Mouse (Mus musculus) left cerebral cortex, postnatal 10 days (tissue): ENCODE data around the gene Lsm3. TPM values are rescaled to one million over a fixed set of nuclear protein-coding genes. Genes with fewer than 3 reads are reported as not detected.

Experiments used
- DNase-seq, 2 experiments: peaks; one replicate each; pipeline ENCODE4 v3.0.0; 2021 to 2022; ENCODE audit warnings: low spot score in 2 of 2, mixed read lengths in 1 of 2; ENCODE audit errors: extremely low spot score in 1 of 2
- intact Hi-C: fragments of 180-260 bp; cut with DNase I; formaldehyde crosslinking; loops from one replicate; pipeline ENCODE4 v1.15.1; 2025
- total RNA-seq, 2 experiments: library from RNA; stranded (reverse); gene quantifications; 2 replicates each; pipeline ENCODE4 v1.2.3; 2021

Lsm3 gene
- total RNA-seq, 2 experiments from 2014 or later: 44.2 to 49.7 TPM

DNA sequence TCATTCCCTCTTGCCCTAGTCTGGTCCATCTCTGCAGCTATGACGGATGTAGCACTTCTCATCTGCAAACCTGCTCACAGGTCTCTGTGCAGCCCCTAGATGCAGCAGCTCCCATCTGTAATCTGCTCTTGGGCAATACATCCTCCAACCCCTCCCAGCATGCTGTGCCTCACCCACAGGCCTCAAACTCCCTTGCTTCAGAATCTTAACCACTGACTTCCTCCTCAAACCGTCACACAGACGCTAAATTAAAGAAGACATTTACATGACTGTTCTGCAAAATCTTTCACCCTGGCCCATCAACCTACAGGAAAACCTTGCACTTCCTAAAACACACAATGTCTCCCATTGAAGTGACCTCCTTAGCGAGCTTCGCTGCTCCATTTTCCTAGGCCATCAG lies 9.7 kb upstream of the Lsm3 start:
- no peak for DNase-seq
- intact Hi-C loops: no loop called here

DNA sequence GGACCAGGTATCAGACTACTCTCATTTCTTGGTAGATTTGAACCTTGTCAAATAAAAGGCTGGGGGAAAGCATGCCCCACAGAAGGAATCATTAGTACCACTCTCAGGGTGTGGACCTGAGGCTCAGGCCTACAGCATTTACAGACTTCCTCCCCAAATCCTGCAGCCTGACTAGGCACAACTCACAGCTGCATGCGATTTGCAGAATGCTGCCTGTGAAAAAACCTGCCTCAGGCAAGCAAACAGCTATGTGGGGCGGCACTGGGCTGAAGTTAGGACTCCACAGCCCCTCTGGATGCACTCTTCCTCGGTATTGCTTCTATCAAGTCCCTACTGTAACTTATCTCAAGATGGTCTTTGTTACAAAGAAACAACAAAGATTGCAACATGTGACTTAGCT lies 7.7 kb upstream of the Lsm3 start:
- DNase-seq: no peak
- intact Hi-C loops: no loop called here

- peak in 1 of 2 experiments; percentile 80 for DNase-seq
- intact Hi-C loops: no loop called here
Observed at GRCm38 (mm10) chr6:91509326-91509725, 6.4 kb upstream of the Lsm3 start.

DNA sequence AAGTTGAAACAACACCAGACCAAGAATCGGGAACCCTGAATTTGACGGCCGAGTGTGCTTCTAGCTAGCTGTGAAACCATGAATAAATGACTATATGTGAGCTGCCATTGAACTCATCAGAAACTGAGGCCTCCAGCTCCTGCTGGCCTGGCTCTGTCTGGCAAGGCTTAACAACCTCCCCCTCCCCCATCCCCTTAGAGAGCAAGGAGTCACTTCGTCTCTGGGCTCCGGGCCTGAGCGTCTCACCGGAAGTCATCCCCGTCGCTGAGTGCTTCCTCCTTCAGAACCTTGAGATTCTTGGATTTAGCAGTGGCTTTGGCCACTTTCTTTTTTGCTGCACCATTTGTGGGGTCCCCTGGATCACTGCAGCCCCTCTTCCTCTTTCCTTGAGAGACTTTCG lies 5.5 kb upstream of the Lsm3 start:
- no peak for DNase-seq
- intact Hi-C loops: no loop called here

GRCm38 (mm10) chr6:91514135-91514534 lies 1.6 kb upstream of the Lsm3 start:
- intact Hi-C loops: no loop called here
- no peak for DNase-seq

GRCm38 (mm10) chr6:91514737-91515362 lies 878 bp upstream of the Lsm3 start:
- no peak for DNase-seq
- intact Hi-C loops: no loop called here

- no peak for DNase-seq
- intact Hi-C loops: no loop called here
Observed at GRCm38 (mm10) chr6:91518454-91519020, 2.8 kb downstream of the Lsm3 start.

- intact Hi-C loops: no loop called here
- DNase-seq: no peak
Observed at GRCm38 (mm10) chr6:91522816-91523215, 7.1 kb downstream of the Lsm3 start.

- intact Hi-C loops: loop anchor here (5.0 kb wide), 1 partner anchor 217 kb away; no protein-coding TSS in a partner anchor
- DNase-seq: no peak
Observed at GRCm38 (mm10) chr6:91525544-91525943, 9.8 kb downstream of the Lsm3 start.

DNA sequence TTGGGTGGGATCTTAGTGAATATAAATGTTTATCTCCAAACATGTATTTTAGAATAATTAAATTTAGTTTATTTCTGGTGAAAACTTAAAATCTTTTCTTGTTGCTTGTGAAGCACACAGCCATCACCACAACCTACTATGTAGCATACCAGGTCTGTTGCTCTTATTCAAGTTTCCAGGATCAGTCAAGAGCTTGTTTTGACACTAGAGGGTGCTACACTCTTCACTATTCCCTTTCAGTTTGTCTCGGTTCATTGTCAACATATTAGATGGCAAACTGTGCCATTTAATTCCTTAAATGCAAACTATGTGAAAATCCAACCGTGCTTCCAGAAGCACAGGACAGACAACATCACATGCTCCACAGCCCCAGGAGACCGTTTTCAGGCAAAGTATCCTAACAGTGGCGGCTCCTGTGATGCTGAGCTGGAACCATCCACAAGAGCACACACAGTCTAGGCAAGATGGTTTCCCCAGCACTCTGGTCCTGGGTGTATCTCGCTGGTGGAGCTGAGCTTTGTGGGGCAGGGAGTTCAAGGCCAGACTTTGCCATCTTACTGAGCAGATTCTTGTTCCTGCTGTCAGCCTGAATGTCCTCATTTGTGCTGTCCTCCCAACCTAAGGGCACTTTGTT lies 11.6 kb downstream of the Lsm3 start:
- intact Hi-C loops: loop anchor here (5.0 kb wide), 1 partner anchor 215 kb away; no protein-coding TSS in a partner anchor
- peak in 1 of 2 experiments; percentile 54 for DNase-seq

DNA sequence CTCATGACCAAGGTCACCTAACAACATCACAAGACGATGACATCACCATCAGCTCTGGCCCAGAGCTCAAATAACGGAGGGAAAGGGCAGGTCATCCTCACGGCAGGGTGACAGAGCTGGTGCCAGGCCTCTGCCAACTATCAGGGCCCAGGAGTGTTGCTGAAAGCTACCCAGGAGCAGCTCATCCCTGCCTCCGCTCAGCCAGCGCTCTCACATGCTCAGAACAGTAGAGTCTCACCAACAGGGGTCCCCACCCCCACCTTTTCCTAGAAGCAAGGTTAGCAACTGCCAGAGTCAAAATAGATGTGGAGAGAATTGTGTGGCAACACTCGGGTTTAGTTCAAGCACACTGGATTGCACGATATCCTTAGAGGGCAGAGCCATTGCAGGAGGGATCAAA lies 12.5 kb downstream of the Lsm3 start:
- no peak for DNase-seq
- intact Hi-C loops: loop anchor here (5.0 kb wide), 1 partner anchor 214 kb away; no protein-coding TSS in a partner anchor

DNA sequence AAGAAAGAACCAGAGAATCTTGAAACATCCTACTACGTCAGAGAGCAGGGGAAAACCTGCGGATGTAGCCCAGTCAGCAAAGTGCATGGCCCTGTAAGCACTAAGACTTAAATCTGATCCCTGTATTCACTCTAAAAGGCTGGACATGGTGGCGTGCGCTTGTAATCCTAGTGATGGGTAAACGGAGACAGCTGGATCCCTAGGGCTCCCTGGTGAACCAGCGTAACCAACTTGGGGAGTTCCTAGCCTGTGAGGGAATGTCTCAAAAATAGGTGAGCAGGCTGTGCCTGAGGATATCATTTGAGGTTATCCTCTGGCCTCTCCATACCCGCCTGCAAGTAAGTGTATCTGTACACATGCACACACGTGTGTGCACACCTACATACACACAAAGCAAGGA lies 14.9 kb downstream of the Lsm3 start:
- intact Hi-C loops: loop anchor here (10.0 kb wide), 1 partner anchor 334 kb away; no protein-coding TSS in a partner anchor

GRCm38 (mm10) chr6:91531276-91531675 lies 15.5 kb downstream of the Lsm3 start:
- DNase-seq: no peak
- intact Hi-C loops: loop anchor here (10.0 kb wide), 1 partner anchor 334 kb away; no protein-coding TSS in a partner anchor

More for the DNA sequence above, 14.9 kb downstream of the Lsm3 start:
- DNase-seq: no peak

- intact Hi-C loops: loop anchor here (10.0 kb wide), 1 partner anchor 332 kb away; no protein-coding TSS in a partner anchor
- DNase-seq: no peak
Observed at GRCm38 (mm10) chr6:91532661-91533060, 16.9 kb downstream of the Lsm3 start.

GRCm38 (mm10) chr6:91533359-91533758 lies 17.6 kb downstream of the Lsm3 start:
- DNase-seq: no peak
- intact Hi-C loops: loop anchor here (10.0 kb wide), 1 partner anchor 331 kb away; no protein-coding TSS in a partner anchor

GRCm38 (mm10) chr6:91533771-91534170 lies 18.0 kb downstream of the Lsm3 start:
- intact Hi-C loops: loop anchor here (10.0 kb wide), 1 partner anchor 331 kb away; no protein-coding TSS in a partner anchor

DNA sequence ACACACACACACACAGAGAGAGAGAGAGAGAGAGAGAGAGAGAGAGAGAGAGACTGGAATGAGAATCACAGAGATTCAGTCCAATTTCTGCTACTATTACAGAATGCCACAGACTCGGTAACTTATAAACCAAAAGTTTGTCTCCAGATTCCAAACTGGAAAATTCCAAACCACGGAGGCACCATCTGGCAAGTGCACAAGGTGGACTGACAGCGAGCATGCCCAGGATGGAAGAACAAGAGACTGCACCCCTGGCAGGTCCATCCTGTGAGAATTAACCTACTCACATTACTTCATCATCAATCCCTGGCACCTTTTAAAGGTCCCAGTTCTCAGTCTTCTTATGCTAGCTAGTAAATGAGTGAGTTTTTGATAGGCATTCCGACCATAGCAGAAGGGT lies 18.5 kb downstream of the Lsm3 start:
- DNase-seq: no peak
- intact Hi-C loops: loop anchor here (10.0 kb wide), 1 partner anchor 331 kb away; no protein-coding TSS in a partner anchor

More at GRCm38 (mm10) chr6:91533771-91534170, 18.0 kb downstream of the Lsm3 start:
- DNase-seq: no peak

- intact Hi-C loops: loop anchor here (10.0 kb wide), 1 partner anchor 330 kb away; no protein-coding TSS in a partner anchor
- no peak for DNase-seq
Observed at GRCm38 (mm10) chr6:91535231-91535630, 19.5 kb downstream of the Lsm3 start.

GRCm38 (mm10) chr6:91536047-91536765 lies 20.5 kb downstream of the Lsm3 start:
- no peak for DNase-seq

More at GRCm38 (mm10) chr6:91536047-91536765, 20.5 kb downstream of the Lsm3 start:
- intact Hi-C loops: loop anchor here (10.0 kb wide), 1 partner anchor 329 kb away; no protein-coding TSS in a partner anchor
